Mouse (Mus musculus): ENCODE measurements around the gene Pigk.

DNA sequence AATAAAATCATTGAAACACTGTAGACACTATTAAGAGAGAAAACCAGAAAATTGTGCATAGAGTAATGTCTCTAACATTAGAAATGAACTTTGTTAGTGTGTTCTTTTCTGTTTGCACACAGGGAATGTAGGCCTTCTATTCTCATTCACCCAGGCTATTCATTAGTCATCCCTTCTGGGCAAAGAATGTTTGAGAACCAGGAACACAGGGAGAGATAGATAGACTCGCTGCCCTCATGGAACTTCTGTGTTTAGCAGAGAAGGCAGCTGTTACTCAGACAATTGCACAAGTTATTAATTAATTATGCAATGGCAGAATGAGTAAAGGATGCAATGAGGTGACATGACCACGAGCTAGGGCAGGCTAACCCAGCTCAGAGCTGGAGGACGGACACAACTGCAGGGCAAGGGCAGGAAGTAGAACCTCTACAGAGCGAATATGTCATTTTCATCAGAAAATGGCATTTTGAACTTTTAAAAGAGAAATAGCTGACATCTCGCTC, 6.5 kb upstream of the Pigk start:
- TF ChIP-seq CTCF (IDR thresholded peaks at IDR 0.05; ENCODE audit: extremely low read depth, insufficient read length, insufficient replicate concordance, low read depth, low read length) (no peak), POLR2A (IDR thresholded peaks at IDR 0.05; ENCODE audit: low read depth, low read length) (no peak)
